Mouse (Mus musculus): Measurements from ENCODE around the gene Vps53.

DNA sequence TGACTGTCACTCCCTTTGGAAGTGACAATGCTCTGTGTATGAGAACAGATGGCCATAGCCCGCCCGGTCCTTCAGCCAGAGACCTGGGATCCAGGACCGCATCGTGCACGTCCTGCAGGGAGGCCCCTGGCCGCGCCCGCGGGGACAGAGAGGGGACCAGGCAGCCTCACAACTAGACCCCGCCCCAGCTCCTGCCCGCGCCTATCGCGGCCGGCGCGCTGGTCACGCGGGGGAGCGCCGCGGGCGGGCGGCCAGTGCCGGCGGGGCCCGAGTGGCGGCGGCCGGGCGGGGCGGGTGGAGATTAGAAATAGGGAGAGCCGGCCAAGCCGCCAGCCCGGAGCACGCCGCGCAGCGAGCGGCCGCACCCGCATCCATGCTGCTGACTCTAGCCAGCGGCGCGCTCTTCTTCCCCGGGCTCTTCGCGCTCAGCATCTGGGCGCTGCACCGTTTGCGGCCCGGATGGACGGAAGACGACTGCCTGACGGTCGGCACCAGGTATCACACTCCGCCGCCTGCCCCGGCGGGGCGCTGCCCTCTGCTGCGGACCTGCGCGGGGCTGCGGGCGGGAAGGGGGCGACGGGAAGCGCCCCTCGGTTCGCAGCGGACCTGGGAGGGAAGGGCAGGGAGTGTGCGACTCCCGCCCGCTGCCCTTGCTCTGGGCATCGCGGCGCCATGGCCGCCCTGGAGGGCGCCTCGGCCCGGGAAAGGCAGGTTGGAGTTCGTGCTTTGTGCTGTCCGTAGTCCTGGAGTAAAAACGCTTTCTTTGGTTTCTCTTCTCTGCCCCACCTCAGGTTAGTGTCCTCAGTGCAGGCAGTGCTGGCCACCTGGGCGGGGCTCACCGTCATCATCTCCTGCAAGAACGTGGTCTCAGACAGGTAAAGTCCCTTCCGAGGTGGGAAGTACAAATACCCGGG lies 22.6 kb upstream of the Vps53 start:
- peak; percentile 0; the same call in 1 of the 2 replicates for TF ChIP-seq POLR2A (IDR thresholded peaks at IDR 0.05; ENCODE audit: extremely low read depth, insufficient read depth, low read length)
- no peak for TF ChIP-seq CTCF (IDR thresholded peaks at IDR 0.05; ENCODE audit: extremely low read depth, insufficient read depth, low read length)

All from cortical plate, adult 2 months (tissue).